Mouse (Mus musculus) left cerebral cortex, adult 2 months (tissue): ENCODE measurements at regions not wholly inside any gene's neighbourhood (a gene's known extent, or its start where the extent isn't known, plus 50 kb on each side); places are given as distances from the start of the nearest gene placed in this dataset.

Source experiments
- DNase-seq, 2 experiments: peaks; one replicate each; pipeline ENCODE4 v3.0.0; 2021 to 2022; ENCODE audit warnings: low spot score in 2 of 2, mixed read lengths in 1 of 2; ENCODE audit errors: extremely low spot score in 1 of 2
- H3K27ac ChIP-seq: fragments of 200-600 bp; 2 replicates; pipeline ENCODE4 v1.8.1; 2022
- H3K4me3 ChIP-seq: fragments of 200-600 bp; 2 replicates; pipeline ENCODE4 v1.8.1; 2022
- CTCF ChIP-seq: fragments of 200-600 bp; IDR thresholded peaks from 2 replicates; pipeline ENCODE4 v1.8.1; 2022; ENCODE audit warnings: antibody characterized with exemption, mild to moderate bottlenecking, moderate library complexity
- intact Hi-C: fragments of 180-260 bp; cut with DNase I; formaldehyde crosslinking; loops from one replicate; pipeline ENCODE4 v1.15.1; 2025

GRCm38 (mm10) chr5:83091483-83091882, 263.5 kb downstream of the Tecrl start:
- intact Hi-C loops = no loop called here
- TF ChIP-seq CTCF = no peak
- Histone ChIP-seq H3K4me3 (no peak overlapping the region), H3K27ac (no peak overlapping the region)
- DNase-seq = no peak

- intact Hi-C loops = loop anchor here (5.0 to 10.0 kb wide), 2 partner anchors 160 to 323 kb away; no protein-coding TSS in a partner anchor
- Histone ChIP-seq H3K4me3 (no peak overlapping the region), H3K27ac (peak overlapping the region; percentile 83)
- DNase-seq = no peak
- TF ChIP-seq CTCF = no peak
These were observed 300.2 kb downstream of the Tecrl start for GRCm38 (mm10) chr5:83054819-83055218.

GRCm38 (mm10) chr5:83047214-83047613, 307.8 kb downstream of the Tecrl start:
- no peak overlapping the region for H3K27ac ChIP-seq
- no peak overlapping the region for H3K4me3 ChIP-seq
- no peak for TF ChIP-seq CTCF
- intact Hi-C loops = no loop called here
- DNase-seq = no peak

GRCm38 (mm10) chr5:83029703-83030102, 325.3 kb downstream of the Tecrl start:
- no peak overlapping the region for H3K27ac ChIP-seq
- intact Hi-C loops = no loop called here
- H3K4me3 ChIP-seq = no peak overlapping the region
- no peak for DNase-seq
- no peak for TF ChIP-seq CTCF

GRCm38 (mm10) chr5:83006038-83006437, 349.0 kb downstream of the Tecrl start:
- no peak for DNase-seq
- intact Hi-C loops = no loop called here
- no peak for TF ChIP-seq CTCF
- no peak overlapping the region for H3K4me3 ChIP-seq
- H3K27ac ChIP-seq = no peak overlapping the region

GRCm38 (mm10) chr5:82989056-82989455, 365.9 kb downstream of the Tecrl start:
- no peak overlapping the region for H3K4me3 ChIP-seq
- no peak for DNase-seq
- no peak overlapping the region for H3K27ac ChIP-seq
- intact Hi-C loops = no loop called here
- TF ChIP-seq CTCF = no peak

GRCm38 (mm10) chr5:82969315-82969714, 385.7 kb downstream of the Tecrl start:
- Histone ChIP-seq H3K4me3 (no peak overlapping the region), H3K27ac (no peak overlapping the region)
- TF ChIP-seq CTCF = no peak
- intact Hi-C loops = loop anchor here (10.0 kb wide), 1 partner anchor 245 kb away; no protein-coding TSS in a partner anchor
- DNase-seq = no peak

- Histone ChIP-seq H3K27ac (no peak overlapping the region), H3K4me3 (no peak overlapping the region)
- no peak for DNase-seq
- intact Hi-C loops = loop anchor here (10.0 kb wide), 1 partner anchor 242 kb away; no protein-coding TSS in a partner anchor
- no peak for TF ChIP-seq CTCF
These were observed 388.2 kb downstream of the Tecrl start for GRCm38 (mm10) chr5:82966824-82967223.

GRCm38 (mm10) chr5:82966180-82966579, 388.8 kb downstream of the Tecrl start:
- H3K4me3 ChIP-seq = no peak overlapping the region
- intact Hi-C loops = loop anchor here (10.0 kb wide), 1 partner anchor 241 kb away; no protein-coding TSS in a partner anchor
- no peak overlapping the region for H3K27ac ChIP-seq
- no peak for TF ChIP-seq CTCF
- DNase-seq = peak in 1 of 2 experiments; percentile 22

- intact Hi-C loops = loop anchor here (10.0 kb wide), 1 partner anchor 240 kb away; no protein-coding TSS in a partner anchor
- H3K27ac ChIP-seq = no peak overlapping the region
- TF ChIP-seq CTCF = no peak
- H3K4me3 ChIP-seq = no peak overlapping the region
- no peak for DNase-seq
These were observed 390.5 kb downstream of the Tecrl start for GRCm38 (mm10) chr5:82964513-82964912.

GRCm38 (mm10) chr5:82956012-82956411, 399.0 kb downstream of the Tecrl start:
- DNase-seq = no peak
- no peak for TF ChIP-seq CTCF
- intact Hi-C loops = no loop called here
- H3K4me3 ChIP-seq = no peak overlapping the region
- H3K27ac ChIP-seq = no peak overlapping the region

GRCm38 (mm10) chr5:82947060-82947459, 407.9 kb downstream of the Tecrl start:
- Histone ChIP-seq H3K27ac (no peak overlapping the region), H3K4me3 (no peak overlapping the region)
- intact Hi-C loops = no loop called here
- no peak for DNase-seq
- TF ChIP-seq CTCF = no peak

GRCm38 (mm10) chr5:82939786-82940185, 415.2 kb downstream of the Tecrl start:
- DNase-seq = no peak
- intact Hi-C loops = no loop called here
- TF ChIP-seq CTCF = no peak
- no peak overlapping the region for H3K27ac ChIP-seq
- H3K4me3 ChIP-seq = no peak overlapping the region
